In genomic region chr7:75080163-75080562, GRCm38 (mm10) we compare ENCODE assay signal across 28 mouse cellular contexts.
"Had no signal": no experiment of that assay in that cellular context is flagged by ENCODE, and none has a peak within 500 bp of the region (broad histone marks: within the 10 kb centered on the region; RNA-seq: fewer than 3 reads in every experiment).

No protein-coding gene starts in this region.

- H3K36me3 ChIP-seq: embryonic facial prominence, embryonic 10.5 days; embryonic facial prominence, embryonic 12.5 days; embryonic facial prominence, embryonic 13.5 days; embryonic facial prominence, embryonic 15.5 days; forebrain, embryonic 12.5 days; forebrain, embryonic 15.5 days; heart, embryonic 10.5 days; heart, embryonic 12.5 days had no signal

- ATAC-seq: forebrain, embryonic 13.5 days; forebrain, embryonic 14.5 days; forebrain, embryonic 15.5 days; forebrain, embryonic 16.5 days; forebrain, postnatal 0 days had no signal

- H3K4me3 ChIP-seq: embryonic facial prominence, embryonic 10.5 days; embryonic facial prominence, embryonic 12.5 days; embryonic facial prominence, embryonic 13.5 days; embryonic facial prominence, embryonic 15.5 days; erythroblast, embryonic 14.5 days; forebrain, embryonic 12.5 days; forebrain, embryonic 13.5 days; forebrain, embryonic 15.5 days; gastrocnemius, adult 2 months; heart, adult 2 months; heart, embryonic 10.5 days; heart, embryonic 12.5 days had no signal

- H3K27me3 ChIP-seq: embryonic facial prominence, embryonic 12.5 days; embryonic facial prominence, embryonic 13.5 days; embryonic facial prominence, embryonic 15.5 days; forebrain, embryonic 12.5 days; forebrain, embryonic 13.5 days; forebrain, embryonic 15.5 days; heart, embryonic 12.5 days had no signal

- H3K27ac ChIP-seq: embryonic facial prominence, embryonic 10.5 days; embryonic facial prominence, embryonic 12.5 days; embryonic facial prominence, embryonic 13.5 days; embryonic facial prominence, embryonic 15.5 days; forebrain, embryonic 12.5 days; forebrain, embryonic 13.5 days; forebrain, embryonic 15.5 days; gastrocnemius, adult 2 months; heart, adult 2 months; heart, embryonic 10.5 days had no signal

- DNase-seq: cerebellum, adult 8-10 months; cerebellum, adult 9-10 months; cerebellum, adult 9-11 months; cerebellum, postnatal 10 days; cerebellum, postnatal 14 days; cerebellum, postnatal 25 days; cerebellum, postnatal 36 days; embryo, embryonic 11 days; forebrain, postnatal 0 days; gastrocnemius, adult 2 months; gastrocnemius, postnatal 10 days; gastrocnemius, postnatal 14 days; gastrocnemius, postnatal 25 days; heart, adult 11 months; heart, adult 18-20 months; heart, adult 2 months had no signal

- H3K9me3 ChIP-seq: embryonic facial prominence, embryonic 10.5 days; embryonic facial prominence, embryonic 12.5 days; embryonic facial prominence, embryonic 13.5 days; embryonic facial prominence, embryonic 15.5 days; forebrain, embryonic 12.5 days; forebrain, embryonic 13.5 days; forebrain, embryonic 15.5 days; heart, embryonic 10.5 days; heart, embryonic 12.5 days had no signal

- H3K4me1 ChIP-seq: embryonic facial prominence, embryonic 12.5 days; embryonic facial prominence, embryonic 13.5 days; embryonic facial prominence, embryonic 15.5 days; forebrain, embryonic 12.5 days; heart, embryonic 10.5 days; heart, embryonic 12.5 days had no signal
